Mouse (Mus musculus) adrenal gland, adult 2 months (tissue): Measurements from ENCODE around the gene Cd300ld4. TPM values are rescaled to one million over a fixed set of nuclear protein-coding genes. Genes with fewer than 3 reads are reported as not detected.
"Not testable (repeated sequence)": the region's sequence is repeated elsewhere in the genome, so short reads cannot be mapped to it uniquely, and the experiment has no call there.

ENCODE experiments used
- DNase-seq: peaks from one replicate; pipeline ENCODE4 v3.0.0; 2021
- long read RNA-seq: library from polyadenylated mRNA; stranded (forward); transcript quantifications from one replicate; pipeline ENCODE4 v2.0.0, GENCODE M21; 2021
- polyA plus RNA-seq: library from polyadenylated mRNA; depleted of rRNA; stranded (reverse); fragments of >200 nt; gene quantifications from 2 replicates; pipeline ENCODE4 v1.2.3, GENCODE M21; 2012; rRNA removed
- total RNA-seq, 2 experiments: library from RNA; stranded (reverse); gene quantifications; 2 replicates each; pipeline ENCODE4 v1.2.3; 2021

The Cd300ld4 gene
- total RNA-seq (not detected), polyA plus RNA-seq (0.21 TPM in 1 of 2 replicates, not detected in the other)
- long read RNA-seq, result 0 reads

- DNase-seq, result not testable (repeated sequence)
Measured at GRCm38 (mm10) chr11:115026912-115027311, at the start of gene Cd300ld4. Gene Cd300ld4, minus strand, starts transcription at chr11:115027012.

- no peak for DNase-seq
Measured at GRCm38 (mm10) chr11:115075859-115076258, 49.0 kb upstream of the Cd300ld4 start.

GRCm38 (mm10) chr11:115075407-115075806 is 48.6 kb upstream of the Cd300ld4 start:
- no peak for DNase-seq

GRCm38 (mm10) chr11:115073002-115073401 is 46.2 kb upstream of the Cd300ld4 start:
- no peak for DNase-seq

- peak; percentile 82 for DNase-seq
Measured at GRCm38 (mm10) chr11:115071631-115072294, 45.0 kb upstream of the Cd300ld4 start.

GRCm38 (mm10) chr11:115071015-115071551 is 44.3 kb upstream of the Cd300ld4 start:
- no peak for DNase-seq

GRCm38 (mm10) chr11:115066768-115067167 is 40.0 kb upstream of the Cd300ld4 start:
- DNase-seq, result no peak

- DNase-seq, result no peak
Measured at GRCm38 (mm10) chr11:115062077-115062476, 35.3 kb upstream of the Cd300ld4 start, which contains the start of gene Cd300e. Gene Cd300e, minus strand, starts transcription at chr11:115062177.

GRCm38 (mm10) chr11:115059797-115060196 is 33.0 kb upstream of the Cd300ld4 start:
- DNase-seq, result no peak

- DNase-seq, result no peak
Measured at GRCm38 (mm10) chr11:115058701-115059100, 31.9 kb upstream of the Cd300ld4 start.

- no peak for DNase-seq
Measured at GRCm38 (mm10) chr11:115054537-115054936, 27.7 kb upstream of the Cd300ld4 start.

GRCm38 (mm10) chr11:115052991-115053390 is 26.2 kb upstream of the Cd300ld4 start:
- DNase-seq, result no peak

GRCm38 (mm10) chr11:115052206-115052605 is 25.4 kb upstream of the Cd300ld4 start:
- no peak for DNase-seq

- no peak for DNase-seq
Measured at GRCm38 (mm10) chr11:115049282-115049895, 22.6 kb upstream of the Cd300ld4 start.

- no peak for DNase-seq
Measured at GRCm38 (mm10) chr11:115048259-115048658, 21.4 kb upstream of the Cd300ld4 start, which contains the start of gene Cd300ld3. Gene Cd300ld3, minus strand, starts transcription at chr11:115048409.

GRCm38 (mm10) chr11:115037669-115038068 is 10.9 kb upstream of the Cd300ld4 start, which contains the start of gene Cd300ld5:
Gene Cd300ld5, minus strand, starts transcription at chr11:115037769.
- DNase-seq, result not testable (repeated sequence)

GRCm38 (mm10) chr11:115016093-115016492 is 10.7 kb downstream of the Cd300ld4 start, which contains the start of gene Cd300ld2:
Gene Cd300ld2, minus strand, starts transcription at chr11:115016193.
- not testable (repeated sequence) for DNase-seq

- no peak for DNase-seq
Measured at GRCm38 (mm10) chr11:115004070-115004469, 22.7 kb downstream of the Cd300ld4 start.

GRCm38 (mm10) chr11:115001474-115002040 is 25.3 kb downstream of the Cd300ld4 start, which contains the start of gene Cd300c2:
Gene Cd300c2, minus strand, starts transcription at chr11:115001880.
- no peak for DNase-seq

GRCm38 (mm10) chr11:114989793-114990192 is 37.0 kb downstream of the Cd300ld4 start, which contains the start of gene Cd300ld:
Gene Cd300ld, minus strand, starts transcription at chr11:114989922.
- no peak for DNase-seq

- no peak for DNase-seq
Measured at GRCm38 (mm10) chr11:114981866-114982265, 44.9 kb downstream of the Cd300ld4 start.

- no peak for DNase-seq
Measured at GRCm38 (mm10) chr11:114972726-114973125, 54.1 kb downstream of the Cd300ld4 start.
